Mouse (Mus musculus) neural tube, embryonic 11.5 days (tissue): ENCODE measurements around the gene Fcrl1. TPM values are rescaled to one million over a fixed set of nuclear protein-coding genes. Genes with fewer than 3 reads are reported as not detected.

Experiments used
- ATAC-seq: fragments of 200-750 bp; cut with Nextera tagmentation; 2 replicates; pipeline ENCODE4 v1.8.0; 2017; ENCODE audit warnings: moderate number of reproducible peaks, mild to moderate bottlenecking, moderate TSS enrichment, moderate library complexity; ENCODE audit not compliant: insufficient read depth, low FRiP score, low TSS enrichment
- DNase-seq: peaks from one replicate; pipeline ENCODE4 v3.0.0-alpha.2; 2015; ENCODE audit warnings: low spot score
- H3K27ac ChIP-seq: fragments of 300-500 bp; sonication (generic); 2 replicates; pipeline ENCODE4 v1.5.1; 2014; ENCODE audit warnings: low read depth, mild to moderate bottlenecking, low read length
- H3K27me3 ChIP-seq: fragments of 300-500 bp; sonication (generic); 2 replicates; pipeline ENCODE4 v1.6.1; 2014; ENCODE audit warnings: mild to moderate bottlenecking, low read length, mixed read lengths; ENCODE audit not compliant: control insufficient read depth, insufficient read depth
- H3K36me3 ChIP-seq: fragments of 300-500 bp; sonication (generic); 2 replicates; pipeline ENCODE4 v1.6.1; 2014; ENCODE audit warnings: mild to moderate bottlenecking, low read length, moderate library complexity, mixed read lengths; ENCODE audit not compliant: control insufficient read depth, insufficient read depth
- H3K4me1 ChIP-seq: fragments of 300-500 bp; sonication (generic); 2 replicates; pipeline ENCODE4 v1.6.1; 2014; ENCODE audit warnings: low read length, mixed read lengths; ENCODE audit not compliant: control insufficient read depth, insufficient read depth
- H3K4me2 ChIP-seq: fragments of 300-500 bp; sonication (generic); 2 replicates; pipeline ENCODE4 v1.6.1; 2014; ENCODE audit warnings: low read depth, mild to moderate bottlenecking, moderate library complexity
- H3K4me3 ChIP-seq: fragments of 300-500 bp; sonication (generic); 2 replicates; pipeline ENCODE4 v1.5.1; 2014; ENCODE audit warnings: low read depth, low read length
- H3K9ac ChIP-seq: fragments of 300-500 bp; sonication (generic); 2 replicates; pipeline ENCODE4 v1.6.1; 2014; ENCODE audit warnings: mild to moderate bottlenecking, low read length
- H3K9me3 ChIP-seq: fragments of 300-500 bp; sonication (generic); 2 replicates; pipeline ENCODE4 v1.6.1; 2016; ENCODE audit warnings: low read length; ENCODE audit not compliant: control insufficient read depth
- whole genome bisulfite sequencing: fragments of 180-500 bp; shearing (Covaris S2); extraction: QIAGEN DNeasy Blood & Tissue Kit; methylation state at CpG from one replicate; pipeline ENCODE4 v1.1.7; 2014; 5-methylcytosine and 5-hydroxymethylcytosine counted together
- polyA plus RNA-seq: library from polyadenylated mRNA; unstranded; fragments of >200 nt; fragmentation: Nextera tagmentation; extraction: Ambion mirVana; gene quantifications from 2 replicates; pipeline ENCODE4 v1.2.1, GENCODE M21; 2014

Fcrl1 gene
- polyA plus RNA-seq, 1 experiment from 2014 or later, result not detected

DNA sequence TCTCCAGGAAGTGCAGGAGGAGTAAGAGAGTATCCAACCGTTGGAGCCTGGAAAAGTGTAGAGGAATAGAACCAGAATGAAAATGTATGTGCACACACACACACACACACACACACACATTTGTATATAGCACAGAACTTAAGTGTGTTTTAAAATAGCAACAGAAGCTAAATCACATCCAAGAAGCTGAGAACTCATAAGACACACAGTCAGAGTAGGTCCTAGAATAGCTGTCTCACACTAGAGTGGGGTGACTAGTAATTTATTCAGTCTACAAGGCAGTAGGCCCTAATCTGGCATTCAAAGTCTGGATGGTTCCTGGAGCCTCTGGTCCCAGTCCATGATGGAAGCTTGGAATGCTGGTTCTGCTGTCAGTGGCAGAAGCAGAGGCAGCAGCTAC, 64.4 kb downstream of the Fcrl1 start:
- WGBS, result 89% methylated on average over 1 of the region's 1 CpGs
- ATAC-seq (no peak), DNase-seq (no peak)
- no peaks in the 10 kb centered on the region for H3K9me3 ChIP-seq
- no peaks in the 10 kb centered on the region for H3K27me3 ChIP-seq
- H3K4me1 ChIP-seq, result no peaks in the 10 kb centered on the region
- H3K4me3 ChIP-seq, result no peak overlapping the region
- H3K36me3 ChIP-seq, result no peaks in the 10 kb centered on the region
- no peak overlapping the region for H3K9ac ChIP-seq
- H3K27ac ChIP-seq, result no peak overlapping the region
- no peak overlapping the region for H3K4me2 ChIP-seq

DNA sequence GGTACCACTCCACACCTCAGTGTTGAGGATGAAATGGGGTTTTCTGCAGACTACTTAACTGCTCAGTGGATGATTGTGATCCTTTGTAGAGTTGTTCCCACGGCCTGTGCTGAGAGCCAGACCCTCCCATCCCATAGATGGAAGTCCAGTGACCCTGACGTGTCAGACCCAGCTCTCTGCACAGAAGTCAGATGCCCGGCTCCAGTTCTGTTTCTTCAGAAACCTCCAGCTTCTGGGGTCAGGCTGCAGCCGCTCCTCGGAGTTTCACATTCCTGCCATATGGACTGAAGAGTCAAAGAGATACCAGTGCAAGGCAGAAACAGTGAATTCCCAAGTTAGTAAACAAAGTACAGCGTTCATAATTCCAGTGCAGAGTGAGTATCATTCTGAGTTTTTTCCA, 67.8 kb downstream of the Fcrl1 start:
- H3K9me3 ChIP-seq, result no peaks in the 10 kb centered on the region
- no peak overlapping the region for H3K9ac ChIP-seq
- no peaks in the 10 kb centered on the region for H3K27me3 ChIP-seq
- no peak overlapping the region for H3K27ac ChIP-seq
- H3K4me2 ChIP-seq, result no peak overlapping the region
- no peak overlapping the region for H3K4me3 ChIP-seq
- ATAC-seq (no peak), DNase-seq (no peak)
- H3K4me1 ChIP-seq, result no peaks in the 10 kb centered on the region
- WGBS, result 75% methylated on average over 6 of the region's 6 CpGs
- H3K36me3 ChIP-seq, result no peaks in the 10 kb centered on the region

Other genes with a start within 250 kb of the Fcrl1 start
- 10.1 and 11.0 TPM in 2 replicates for gene Kirrel, start 201.6 kb upstream of the Fcrl1 start, polyA plus RNA-seq
- 4.9 and 6.6 TPM in 2 replicates for gene Fcrls, start 112.6 kb upstream of the Fcrl1 start, polyA plus RNA-seq
- not detected in 2 replicates for gene Cd5l, start 18.5 kb upstream of the Fcrl1 start, polyA plus RNA-seq
- not detected in 2 replicates for gene Fcrl5, start 59.4 kb downstream of the Fcrl1 start, polyA plus RNA-seq
- gene Etv3, start 149.0 kb downstream of the Fcrl1 start, polyA plus RNA-seq, result 7.8 and 8.6 TPM in 2 replicates
- gene Arhgef11, start 241.2 kb downstream of the Fcrl1 start, polyA plus RNA-seq, result 18.3 and 22.0 TPM in 2 replicates